Comparison of ENCODE assay signal across 8 mouse cellular contexts in genomic region chr9:29428322-29428721, GRCm38 (mm10).
DNase-seq lines count a peak whose midpoint lies in the region; ATAC-seq and TF ChIP-seq lines count a peak whose summit lies in the region.

No protein-coding gene starts in this region.

- ATAC-seq in lung, postnatal 0 days = peak; percentile 38; the same call in 1 of the 2 replicates
- no peak for ATAC-seq in midbrain, postnatal 0 days (ENCODE audit: low FRiP score)

- no peak for TF ChIP-seq POLR2A in kidney, adult 2 months (IDR thresholded peaks at IDR 0.05; ENCODE audit: low read depth, low read length)

- H3K27ac ChIP-seq in lung, postnatal 0 days (ENCODE audit: low read length) = no peak overlapping the region
- H3K27ac ChIP-seq in kidney, adult 2 months (ENCODE audit: insufficient read depth, low read depth, low read length) = no peak overlapping the region
- H3K27ac ChIP-seq in midbrain, postnatal 0 days (ENCODE audit: low read depth, low read length) = peak overlapping the region; percentile 43; the same call in 1 of the 2 replicates

- no peaks in the 10 kb centered on the region for H3K27me3 ChIP-seq in lung, postnatal 0 days (replicated peaks; ENCODE audit: insufficient read depth, low read length)
- H3K27me3 ChIP-seq in kidney, adult 2 months (replicated peaks; ENCODE audit: control insufficient read depth, insufficient read depth, low read length) = no peaks in the 10 kb centered on the region
- H3K27me3 ChIP-seq in midbrain, postnatal 0 days (ENCODE audit: insufficient read depth, low read length) = no peaks in the 10 kb centered on the region

- no peak overlapping the region for H3K9ac ChIP-seq in lung, postnatal 0 days (replicated peaks; ENCODE audit: low read depth)
- H3K9ac ChIP-seq in midbrain, postnatal 0 days (replicated peaks; ENCODE audit: low read length, poor library complexity, severe bottlenecking) = no peak overlapping the region

- TF ChIP-seq EP300 in lung, postnatal 0 days (IDR thresholded peaks at IDR 0.05) = no peak

- no peaks in the 10 kb centered on the region for H3K9me3 ChIP-seq in lung, postnatal 0 days (ENCODE audit: low read length)
- H3K9me3 ChIP-seq in midbrain, postnatal 0 days (ENCODE audit: low read length) = no peaks in the 10 kb centered on the region

- no peak overlapping the region for H3K4me2 ChIP-seq in lung, postnatal 0 days (replicated peaks; ENCODE audit: low read depth, low read length)
- no peak overlapping the region for H3K4me2 ChIP-seq in midbrain, postnatal 0 days (ENCODE audit: low read depth, low read length, poor library complexity, severe bottlenecking)

- WGBS in lung, postnatal 0 days = 7% methylated on average over 7 of the region's 7 CpGs
- WGBS in kidney, adult 2 months = 7% methylated on average over 7 of the region's 7 CpGs
- 34% methylated on average over 7 of the region's 7 CpGs for WGBS in midbrain, postnatal 0 days

- TF ChIP-seq CTCF in lung, postnatal 0 days (IDR thresholded peaks at IDR 0.05) = no peak
- no peak for TF ChIP-seq CTCF in kidney, adult 2 months (conservative IDR thresholded peaks at IDR 0.05; ENCODE audit: insufficient read depth, insufficient read length, low read depth, low read length)
- no peak for TF ChIP-seq CTCF in midbrain, postnatal 0 days (IDR thresholded peaks at IDR 0.05)

- no peak overlapping the region for H3K4me3 ChIP-seq in lung, postnatal 0 days (ENCODE audit: low read depth, low read length)
- H3K4me3 ChIP-seq in kidney, adult 2 months (ENCODE audit: insufficient read depth, low read depth, low read length) = no peak overlapping the region
- no peak overlapping the region for H3K4me3 ChIP-seq in midbrain, postnatal 0 days (ENCODE audit: low read depth, low read length)

- no peaks in the 10 kb centered on the region for H3K36me3 ChIP-seq in lung, postnatal 0 days (ENCODE audit: insufficient read depth, low read length)
- H3K36me3 ChIP-seq in kidney, adult 2 months (ENCODE audit: control insufficient read depth, insufficient read depth, low read length) = no peaks in the 10 kb centered on the region
- no peaks in the 10 kb centered on the region for H3K36me3 ChIP-seq in midbrain, postnatal 0 days (ENCODE audit: insufficient read depth, low read length)

- peak; percentile 71 to 74 for DNase-seq in cerebellum, postnatal 10 days
- DNase-seq in cerebellum, adult 11-12 months = no peak
- peak; percentile 37 for DNase-seq in lung, postnatal 0 days (ENCODE audit: low spot score)
- no peak for DNase-seq in lung, adult 18-20 months
- DNase-seq in kidney, adult 2 months = peak; percentile 30
- DNase-seq in midbrain, postnatal 0 days (ENCODE audit: low spot score) = peak; percentile 32
- DNase-seq in thymus, postnatal 25 days = no peak
- no peak for DNase-seq in right cerebral cortex, postnatal 25 days

- no peaks in the 10 kb centered on the region for H3K4me1 ChIP-seq in lung, postnatal 0 days (ENCODE audit: insufficient read depth, low read depth, low read length)
- H3K4me1 ChIP-seq in kidney, adult 2 months (ENCODE audit: control insufficient read depth, insufficient read depth, low read length) = no peaks in the 10 kb centered on the region
- 0 out of 2 replicates have a peak, but pooled peaks cover 4% of the 10 kb centered on the region for H3K4me1 ChIP-seq in midbrain, postnatal 0 days (ENCODE audit: insufficient read depth, low read length)

Comparison
In these comparisons a context has a peak if more than half of its experiments do, and no peak if none do; other contexts are left out.
1. DNase-seq: peak in cerebellum, postnatal 10 days (2 of 2), lung, postnatal 0 days (single experiment), kidney, adult 2 months (single experiment) and midbrain, postnatal 0 days (single experiment); none in cerebellum, adult 11-12 months (single experiment), lung, adult 18-20 months (0 of 2), thymus, postnatal 25 days (single experiment) and right cerebral cortex, postnatal 25 days (single experiment).